Mouse (Mus musculus): ENCODE measurements around the gene Tcf7l2.

DNA sequence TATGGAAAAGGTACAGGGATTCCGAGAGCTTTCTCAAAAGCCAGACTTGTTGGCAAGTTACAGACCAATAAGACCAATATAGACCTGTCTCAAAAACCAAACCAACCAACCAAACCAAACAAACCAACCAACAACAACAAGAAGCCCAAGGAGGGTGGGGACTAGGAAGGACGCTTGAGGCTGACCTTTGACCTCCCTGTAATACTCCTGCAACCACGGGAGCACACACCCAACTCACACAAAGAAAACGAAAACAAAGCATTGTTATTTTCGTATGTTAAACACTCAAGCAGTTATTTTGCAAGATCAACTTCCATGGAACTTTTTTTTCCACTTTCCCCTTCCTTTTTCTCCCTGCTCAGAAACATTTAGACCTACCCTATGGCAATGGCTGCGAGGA lies 5.6 kb upstream of the Tcf7l2 start:
- TF ChIP-seq POLR2A (IDR thresholded peaks at IDR 0.05; ENCODE audit: low read depth, low read length), result no peak
- TF ChIP-seq CTCF (IDR thresholded peaks at IDR 0.05; ENCODE audit: extremely low read depth, insufficient read length, insufficient replicate concordance, low read depth, low read length), result no peak
